Mouse (Mus musculus): ENCODE results near the gene Gm13941. TPM values are rescaled to one million over a fixed set of nuclear protein-coding genes. Genes with fewer than 3 reads are reported as not detected.

The Gm13941 gene
- polyA plus RNA-seq (2015; fragmentation: Nextera tagmentation; extraction: Ambion mirVana): not detected in 2 replicates

DNA sequence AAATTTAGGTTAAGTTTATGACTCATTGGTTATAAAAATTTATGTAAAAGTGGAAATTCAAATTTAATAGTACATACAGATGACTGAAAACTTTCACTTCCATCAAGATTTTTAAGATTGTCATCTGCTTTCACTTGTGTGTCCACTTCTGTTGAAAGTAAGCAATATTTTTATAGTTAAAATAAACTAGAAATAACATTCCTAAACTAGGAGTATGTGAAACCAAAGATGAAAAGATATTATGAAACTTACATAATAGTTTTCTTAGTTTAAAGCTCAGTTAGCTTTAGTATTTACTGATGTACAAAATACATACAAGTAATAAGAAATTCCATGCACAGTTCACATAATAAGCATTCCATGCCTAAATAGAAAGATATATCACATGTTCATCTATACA lies at the start of gene Gm13941:
TSS of gene Gm13941 (minus strand) at position 101 of the 400 bp plus-strand sequence.
- Histone ChIP-seq H3K9ac (replicated peaks) (no peak within 1 kb of the TSS), H3K27me3 (no peaks in the 10 kb centered on the region), H3K4me3 (replicated peaks) (no peak within 1 kb of the TSS), H3K4me1 (replicated peaks) (no peaks in the 10 kb centered on the region), H3K27ac (no peak within 1 kb of the TSS), H3K4me2 (replicated peaks) (no peak within 1 kb of the TSS), H3K9me3 (no peaks in the 10 kb centered on the region), H3K36me3 (no peaks in the 10 kb centered on the region)
- ATAC-seq: no peak

DNA sequence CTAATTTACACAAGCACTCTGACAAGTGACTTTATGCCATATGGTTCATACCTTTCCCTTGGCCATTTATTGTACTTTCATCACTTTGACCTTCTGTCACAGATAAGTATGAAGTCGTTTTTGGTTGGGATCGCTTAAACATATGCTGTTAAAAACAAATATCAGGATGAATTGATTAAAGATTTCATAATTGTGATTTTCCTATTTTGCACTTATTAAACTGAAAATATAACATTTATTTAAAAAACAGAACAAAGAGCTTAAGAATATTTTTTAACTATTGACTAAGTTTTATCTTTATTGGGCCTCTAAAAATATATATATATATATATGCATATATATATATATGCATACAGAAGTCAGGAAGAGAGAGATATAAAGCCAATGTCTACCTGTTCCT lies 47.1 kb upstream of the Gm13941 start, which contains the start of gene Gm15130:
TSS of gene Gm15130 (minus strand) at position 101 of the 400 bp plus-strand sequence.
- H3K36me3 ChIP-seq: no peaks in the 10 kb centered on the region
- no peak within 1 kb of the TSS for H3K27ac ChIP-seq
- H3K9me3 ChIP-seq: no peaks in the 10 kb centered on the region
- no peak for ATAC-seq
- WGBS: 81% methylated on average over 2 of the region's 2 CpGs
- no peak within 1 kb of the TSS for H3K4me2 ChIP-seq (replicated peaks)
- H3K9ac ChIP-seq (replicated peaks): no peak within 1 kb of the TSS
- H3K4me1 ChIP-seq (replicated peaks): no peaks in the 10 kb centered on the region
- no peak within 1 kb of the TSS for H3K4me3 ChIP-seq (replicated peaks)
- H3K27me3 ChIP-seq: no peaks in the 10 kb centered on the region

DNA sequence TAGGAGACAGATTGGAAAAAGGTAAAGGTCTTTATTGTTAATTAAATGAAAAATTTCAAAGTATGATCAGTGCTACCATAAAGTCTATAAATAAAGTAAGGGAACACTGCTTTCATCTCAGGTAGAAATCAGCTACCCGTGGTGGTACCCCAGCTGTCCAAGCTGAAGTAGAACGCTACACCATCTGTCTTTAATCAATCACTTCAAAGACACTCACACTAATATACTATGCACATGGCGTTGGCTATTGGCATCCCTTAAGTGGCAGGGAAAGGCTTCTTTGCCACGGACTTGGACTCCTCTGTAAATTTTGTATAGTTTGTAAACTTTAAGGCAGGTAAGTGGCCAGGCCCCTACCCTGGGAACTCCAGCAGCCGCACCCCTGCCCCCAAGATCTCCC lies 30.0 kb upstream of the Gm13941 start:
- Histone ChIP-seq H3K27me3 (no peaks in the 10 kb centered on the region), H3K4me2 (replicated peaks) (no peak overlapping the region), H3K9ac (replicated peaks) (no peak overlapping the region), H3K27ac (no peak overlapping the region), H3K4me1 (replicated peaks) (no peaks in the 10 kb centered on the region), H3K4me3 (replicated peaks) (no peak overlapping the region), H3K36me3 (no peaks in the 10 kb centered on the region), H3K9me3 (no peaks in the 10 kb centered on the region)
- no peak for ATAC-seq
- 79% methylated on average over 5 of the region's 5 CpGs for WGBS

DNA sequence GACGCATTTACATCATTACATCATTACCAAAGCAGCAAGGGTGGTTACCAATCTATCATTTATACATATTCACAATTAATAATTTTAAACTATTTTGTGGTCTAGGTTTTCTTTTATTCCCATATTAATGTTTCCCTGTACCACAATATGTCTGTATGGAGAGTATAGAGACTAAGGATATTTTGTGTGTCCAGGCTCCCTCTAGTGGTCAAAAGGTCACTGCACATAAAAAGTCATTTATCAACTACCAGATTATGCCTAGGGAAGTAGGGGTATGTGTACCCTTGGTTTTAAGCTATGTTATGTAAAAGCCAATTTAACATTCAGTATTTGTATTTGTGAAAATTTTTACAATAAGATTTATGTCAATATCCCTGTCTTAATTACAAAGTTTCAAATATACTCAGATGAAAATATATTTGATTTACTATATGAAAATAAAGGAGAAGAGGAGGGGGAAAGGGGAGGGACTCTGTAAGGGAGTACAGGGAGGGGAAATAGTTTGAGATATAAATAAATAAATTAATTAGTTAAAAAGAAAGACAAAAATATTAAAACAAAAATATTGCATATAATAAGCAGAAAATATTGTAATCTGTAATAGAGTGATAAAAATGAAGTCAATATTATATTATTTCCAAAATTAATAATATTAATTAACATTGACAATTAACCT lies 47.1 kb downstream of the Gm13941 start:
- ATAC-seq: peak; percentile 94
- H3K36me3 ChIP-seq: no peaks in the 10 kb centered on the region
- H3K27ac ChIP-seq: no peak overlapping the region
- no peak overlapping the region for H3K4me3 ChIP-seq (replicated peaks)
- no peak overlapping the region for H3K4me2 ChIP-seq (replicated peaks)
- no peaks in the 10 kb centered on the region for H3K4me1 ChIP-seq (replicated peaks)
- no peaks in the 10 kb centered on the region for H3K27me3 ChIP-seq
- WGBS: 92% methylated on average over 1 of the region's 1 CpGs
- no peak overlapping the region for H3K9ac ChIP-seq (replicated peaks)
- H3K9me3 ChIP-seq: no peaks in the 10 kb centered on the region

Other genes starting within 250 kb of the Gm13941 start
- gene Ano3, start 155.1 kb downstream of the Gm13941 start, polyA plus RNA-seq (2015; fragmentation: Nextera tagmentation; extraction: Ambion mirVana): 0.89 and 1.2 TPM in 2 replicates
- not detected in 2 replicates for gene Gm15130, start 47.0 kb upstream of the Gm13941 start, polyA plus RNA-seq (2015; fragmentation: Nextera tagmentation; extraction: Ambion mirVana)
- not detected in 2 replicates for gene 4930430A15Rik, start 123.6 kb upstream of the Gm13941 start, polyA plus RNA-seq (2015; fragmentation: Nextera tagmentation; extraction: Ambion mirVana)
- not detected in 2 replicates for gene Olfr1275, start 129.3 kb upstream of the Gm13941 start, polyA plus RNA-seq (2015; fragmentation: Nextera tagmentation; extraction: Ambion mirVana)
- not detected in 2 replicates for gene Olfr1276, start 148.5 kb upstream of the Gm13941 start, polyA plus RNA-seq (2015; fragmentation: Nextera tagmentation; extraction: Ambion mirVana)
- gene Olfr1277, start 168.1 kb upstream of the Gm13941 start, polyA plus RNA-seq (2015; fragmentation: Nextera tagmentation; extraction: Ambion mirVana): not detected in 2 replicates
- not detected in 2 replicates for gene Olfr1278, start 184.2 kb upstream of the Gm13941 start, polyA plus RNA-seq (2015; fragmentation: Nextera tagmentation; extraction: Ambion mirVana)
- gene Olfr1279, start 194.7 kb upstream of the Gm13941 start, polyA plus RNA-seq (2015; fragmentation: Nextera tagmentation; extraction: Ambion mirVana): not detected in 2 replicates
- gene Olfr1280, start 208.0 kb upstream of the Gm13941 start, polyA plus RNA-seq (2015; fragmentation: Nextera tagmentation; extraction: Ambion mirVana): not detected in 2 replicates
- gene Olfr1281, start 220.5 kb upstream of the Gm13941 start, polyA plus RNA-seq (2015; fragmentation: Nextera tagmentation; extraction: Ambion mirVana): not detected in 2 replicates
- not detected in 2 replicates for gene Olfr1282, start 230.1 kb upstream of the Gm13941 start, polyA plus RNA-seq (2015; fragmentation: Nextera tagmentation; extraction: Ambion mirVana)